Mouse (Mus musculus) layer of hippocampus, adult 2 months (tissue): ENCODE data around the gene Tulp4. TPM values are rescaled to one million over a fixed set of nuclear protein-coding genes. Genes with fewer than 3 reads are reported as not detected.

Experiments used
- DNase-seq, 2 experiments: peaks; one replicate each; pipeline ENCODE4 v3.0.0; 2022; ENCODE audit warnings: low spot score in 2 of 2
- H3K27ac ChIP-seq: fragments of 200-600 bp; 2 replicates; pipeline ENCODE4 v1.8.1; 2022
- H3K4me3 ChIP-seq: fragments of 200-600 bp; 2 replicates; pipeline ENCODE4 v1.8.1; 2022; ENCODE audit warnings: mild to moderate bottlenecking
- CTCF ChIP-seq: fragments of 200-600 bp; conservative IDR thresholded peaks from 2 replicates; pipeline ENCODE4 v1.8.1; 2022; ENCODE audit warnings: antibody characterized with exemption, mild to moderate bottlenecking, moderate library complexity
- total RNA-seq, 2 experiments: library from RNA; stranded (reverse); gene quantifications; 2 replicates each; pipeline ENCODE4 v1.2.3; 2021

Gene Tulp4
- total RNA-seq, 2 experiments from 2014 or later, result 304 to 306 TPM

GRCm38 (mm10) chr17:6178564-6179267 lies 72.5 kb downstream of the Tulp4 start:
- no peak overlapping the region for H3K4me3 ChIP-seq
- no peak for TF ChIP-seq CTCF
- peak overlapping the region; percentile 76 for H3K27ac ChIP-seq
- no peak for DNase-seq

- no peak for TF ChIP-seq CTCF
- H3K27ac ChIP-seq, result peak overlapping the region; percentile 76
These were observed 73.2 kb downstream of the Tulp4 start for GRCm38 (mm10) chr17:6179389-6179788.

GRCm38 (mm10) chr17:6180421-6180820 lies 74.2 kb downstream of the Tulp4 start:
- no peak for TF ChIP-seq CTCF
- Histone ChIP-seq H3K4me3 (no peak overlapping the region), H3K27ac (peak overlapping the region; percentile 85)
- DNase-seq, result peak; percentile 25 to 68

More at GRCm38 (mm10) chr17:6179389-6179788, 73.2 kb downstream of the Tulp4 start:
- no peak overlapping the region for H3K4me3 ChIP-seq
- no peak for DNase-seq

- Histone ChIP-seq H3K4me3 (no peak overlapping the region), H3K27ac (peak overlapping the region; percentile 48; the same call in 1 of the 2 replicates)
- DNase-seq, result no peak
- no peak for TF ChIP-seq CTCF
These were observed 76.5 kb downstream of the Tulp4 start for GRCm38 (mm10) chr17:6182715-6183114.

GRCm38 (mm10) chr17:6186651-6187050 lies 80.4 kb downstream of the Tulp4 start:
- no peak for DNase-seq
- TF ChIP-seq CTCF, result no peak

GRCm38 (mm10) chr17:6187183-6187582 lies 80.9 kb downstream of the Tulp4 start:
- DNase-seq, result no peak
- no peak overlapping the region for H3K4me3 ChIP-seq
- TF ChIP-seq CTCF, result no peak
- no peak overlapping the region for H3K27ac ChIP-seq

More at GRCm38 (mm10) chr17:6186651-6187050, 80.4 kb downstream of the Tulp4 start:
- Histone ChIP-seq H3K4me3 (no peak overlapping the region), H3K27ac (no peak overlapping the region)

- Histone ChIP-seq H3K4me3 (no peak overlapping the region), H3K27ac (no peak overlapping the region)
- DNase-seq, result no peak
- TF ChIP-seq CTCF, result no peak
These were observed 83.0 kb downstream of the Tulp4 start for GRCm38 (mm10) chr17:6189207-6189606.

GRCm38 (mm10) chr17:6192275-6192674 lies 86.0 kb downstream of the Tulp4 start:
- Histone ChIP-seq H3K27ac (0 out of 2 replicates have a peak overlapping the region, but pooled peaks have one; percentile 18), H3K4me3 (no peak overlapping the region)
- TF ChIP-seq CTCF, result no peak
- no peak for DNase-seq

GRCm38 (mm10) chr17:6195390-6195789 lies 89.2 kb downstream of the Tulp4 start:
- H3K27ac ChIP-seq, result no peak overlapping the region
- DNase-seq, result no peak
- TF ChIP-seq CTCF, result no peak
- H3K4me3 ChIP-seq, result no peak overlapping the region

GRCm38 (mm10) chr17:6197491-6197890 lies 91.3 kb downstream of the Tulp4 start:
- H3K4me3 ChIP-seq, result no peak overlapping the region
- TF ChIP-seq CTCF, result no peak

GRCm38 (mm10) chr17:6198670-6199069 lies 92.4 kb downstream of the Tulp4 start:
- H3K4me3 ChIP-seq, result no peak overlapping the region
- no peak for DNase-seq
- no peak overlapping the region for H3K27ac ChIP-seq
- TF ChIP-seq CTCF, result no peak

More at GRCm38 (mm10) chr17:6197491-6197890, 91.3 kb downstream of the Tulp4 start:
- no peak for DNase-seq
- peak overlapping the region; percentile 23; the same call in 1 of the 2 replicates for H3K27ac ChIP-seq

GRCm38 (mm10) chr17:6199166-6199565 lies 92.9 kb downstream of the Tulp4 start:
- H3K27ac ChIP-seq, result no peak overlapping the region
- H3K4me3 ChIP-seq, result no peak overlapping the region
- no peak for DNase-seq
- TF ChIP-seq CTCF, result no peak

- Histone ChIP-seq H3K4me3 (no peak overlapping the region), H3K27ac (no peak overlapping the region; the same call in 1 of the 2 replicates)
- DNase-seq, result no peak
- TF ChIP-seq CTCF, result no peak
These were observed 95.4 kb downstream of the Tulp4 start for GRCm38 (mm10) chr17:6201522-6202250.
